Mouse (Mus musculus) MEL (cell line): ENCODE data around the gene Pitpnb.

ENCODE experiments used
- CHD1 ChIP-seq: IDR thresholded peaks from 2 replicates; pipeline ENCODE4 v1.6.1; 2012; ENCODE audit warnings: low read depth, mild to moderate bottlenecking, inconsistent platforms, low read length, improper control_type of control experiment
- CTCF ChIP-seq, 3 experiments: IDR thresholded peaks in 2 of 3; conservative IDR thresholded peaks in 1 of 3; 2 replicates each; pipeline ENCODE4 v1.5.1; 2011 to 2012; ENCODE audit warnings: low read length in 3 of 3, low read depth in 2 of 3, mild to moderate bottlenecking in 2 of 3, improper control_type of control experiment in 1 of 3, inconsistent platforms in 1 of 3, mixed read lengths in 1 of 3, moderate library complexity in 1 of 3; ENCODE audit not compliant: control insufficient read depth in 1 of 3, insufficient read depth in 1 of 3, poor library complexity in 1 of 3, severe bottlenecking in 1 of 3
- POLR2A ChIP-seq, 2 experiments: IDR thresholded peaks; 2 replicates each; pipeline ENCODE4 v1.6.1; 2011 to 2012; ENCODE audit warnings: low read length in 2 of 2, mild to moderate bottlenecking in 2 of 2, control low read depth in 1 of 2, improper control_type of control experiment in 1 of 2, low read depth in 1 of 2, moderate library complexity in 1 of 2; ENCODE audit not compliant: control insufficient read depth in 1 of 2, insufficient read depth in 1 of 2, poor library complexity in 1 of 2
- ZNF384 ChIP-seq: IDR thresholded peaks from 2 replicates; pipeline ENCODE4 v1.6.1; 2012; ENCODE audit warnings: low read depth, mild to moderate bottlenecking, inconsistent platforms, low read length, improper control_type of control experiment

- TF ChIP-seq ZNF384 (no peak), CHD1 (no peak), POLR2A (IDR thresholded peaks at IDR 0.05; ENCODE audit: control insufficient read depth in 1 of 2, insufficient read depth in 1 of 2, low read depth in 1 of 2, low read length in 2 of 2, poor library complexity in 1 of 2) (no peak), CTCF (IDR thresholded peaks at IDR 0.05 in 2 of 3, conservative IDR thresholded peaks at IDR 0.05 in 1 of 3; ENCODE audit: control insufficient read depth in 1 of 3, insufficient read depth in 1 of 3, low read depth in 2 of 3, low read length in 3 of 3, poor library complexity in 1 of 3, severe bottlenecking in 1 of 3) (no peak)
These were observed 65.2 kb downstream of the Pitpnb start for GRCm38 (mm10) chr5:111395771-111396170.
